Mouse (Mus musculus) embryonic facial prominence, embryonic 13.5 days (tissue): ENCODE measurements around the gene Nufip1. TPM values are rescaled to one million over a fixed set of nuclear protein-coding genes. Genes with fewer than 3 reads are reported as not detected.

Experiments
- ATAC-seq: fragments of 200-750 bp; cut with Nextera tagmentation; 2 replicates; pipeline ENCODE4 v1.8.0; 2017; ENCODE audit warnings: low read depth; ENCODE audit not compliant: insufficient number of reproducible peaks, insufficient read depth, low FRiP score, low TSS enrichment
- H3K27ac ChIP-seq: fragments of 300-500 bp; sonication (generic); 2 replicates; pipeline ENCODE4 v1.5.1; 2015; ENCODE audit warnings: moderate library complexity, mild to moderate bottlenecking, inconsistent platforms
- H3K27me3 ChIP-seq: fragments of 300-500 bp; sonication (generic); 2 replicates; pipeline ENCODE4 v1.6.1; 2015; ENCODE audit warnings: mild to moderate bottlenecking, inconsistent platforms
- H3K36me3 ChIP-seq: fragments of 300-500 bp; sonication (generic); 2 replicates; pipeline ENCODE4 v1.6.1; 2015; ENCODE audit warnings: mild to moderate bottlenecking, inconsistent platforms
- H3K4me1 ChIP-seq: fragments of 300-500 bp; sonication (generic); 2 replicates; pipeline ENCODE4 v1.6.1; 2015; ENCODE audit warnings: inconsistent platforms
- H3K4me2 ChIP-seq: fragments of 300-500 bp; sonication (generic); 2 replicates; pipeline ENCODE4 v1.6.1; 2015; ENCODE audit warnings: moderate library complexity, mild to moderate bottlenecking, inconsistent platforms
- H3K4me3 ChIP-seq: fragments of 300-500 bp; sonication (generic); 2 replicates; pipeline ENCODE4 v1.5.1; 2015; ENCODE audit warnings: mild to moderate bottlenecking, inconsistent platforms
- H3K9ac ChIP-seq: fragments of 300-500 bp; sonication (generic); 2 replicates; pipeline ENCODE4 v1.6.1; 2015; ENCODE audit warnings: mild to moderate bottlenecking, inconsistent platforms
- H3K9me3 ChIP-seq: fragments of 300-500 bp; sonication (generic); 2 replicates; pipeline ENCODE4 v1.6.1; 2016; ENCODE audit warnings: inconsistent platforms
- WGBS: fragments of 180-500 bp; shearing (Covaris S2); methylation state at CpG from one replicate; pipeline ENCODE4 v1.1.7; 2015; ENCODE audit warnings: mixed read lengths; 5-methylcytosine and 5-hydroxymethylcytosine counted together
- polyA plus RNA-seq: library from polyadenylated mRNA; unstranded; fragments of >200 nt; fragmentation: Nextera tagmentation; extraction: Ambion mirVana; gene quantifications from 2 replicates; pipeline ENCODE4 v1.2.1, GENCODE M21; 2015

Gene Nufip1
- polyA plus RNA-seq, 1 experiment from 2014 or later: 18.0 TPM

- Histone ChIP-seq H3K36me3 (no peaks in the 10 kb centered on the region), H3K9me3 (no peaks in the 10 kb centered on the region), H3K27me3 (no peaks in the 10 kb centered on the region), H3K4me1 (peaks cover 18% of the 10 kb centered on the region), H3K4me2 (no peak overlapping the region), H3K9ac (no peak overlapping the region), H3K4me3 (no peak overlapping the region), H3K27ac (no peak overlapping the region)
- no peak for ATAC-seq
- 62% methylated on average over 7 of the region's 7 CpGs for WGBS
These were observed 35.2 kb downstream of the Nufip1 start for GRCm38 (mm10) chr14:76145868-76146267.

- no peak overlapping the region for H3K27ac ChIP-seq
- no peaks in the 10 kb centered on the region for H3K9me3 ChIP-seq
- H3K36me3 ChIP-seq: no peaks in the 10 kb centered on the region
- H3K27me3 ChIP-seq: no peaks in the 10 kb centered on the region
- H3K9ac ChIP-seq: no peak overlapping the region
- H3K4me1 ChIP-seq: peaks cover 20% of the 10 kb centered on the region
- no peak for ATAC-seq
- no peak overlapping the region for H3K4me2 ChIP-seq
- no peak overlapping the region for H3K4me3 ChIP-seq
- 48% methylated on average over 6 of the region's 6 CpGs for WGBS
These were observed 36.4 kb downstream of the Nufip1 start for GRCm38 (mm10) chr14:76147061-76147460.

GRCm38 (mm10) chr14:76148294-76148693, 37.6 kb downstream of the Nufip1 start:
- Histone ChIP-seq H3K36me3 (no peaks in the 10 kb centered on the region), H3K4me1 (peaks cover 22% of the 10 kb centered on the region), H3K9ac (no peak overlapping the region), H3K4me2 (no peak overlapping the region), H3K9me3 (no peaks in the 10 kb centered on the region), H3K27me3 (no peaks in the 10 kb centered on the region), H3K27ac (no peak overlapping the region), H3K4me3 (no peak overlapping the region)
- ATAC-seq: no peak
- WGBS: 83% methylated on average over 10 of the region's 10 CpGs

DNA sequence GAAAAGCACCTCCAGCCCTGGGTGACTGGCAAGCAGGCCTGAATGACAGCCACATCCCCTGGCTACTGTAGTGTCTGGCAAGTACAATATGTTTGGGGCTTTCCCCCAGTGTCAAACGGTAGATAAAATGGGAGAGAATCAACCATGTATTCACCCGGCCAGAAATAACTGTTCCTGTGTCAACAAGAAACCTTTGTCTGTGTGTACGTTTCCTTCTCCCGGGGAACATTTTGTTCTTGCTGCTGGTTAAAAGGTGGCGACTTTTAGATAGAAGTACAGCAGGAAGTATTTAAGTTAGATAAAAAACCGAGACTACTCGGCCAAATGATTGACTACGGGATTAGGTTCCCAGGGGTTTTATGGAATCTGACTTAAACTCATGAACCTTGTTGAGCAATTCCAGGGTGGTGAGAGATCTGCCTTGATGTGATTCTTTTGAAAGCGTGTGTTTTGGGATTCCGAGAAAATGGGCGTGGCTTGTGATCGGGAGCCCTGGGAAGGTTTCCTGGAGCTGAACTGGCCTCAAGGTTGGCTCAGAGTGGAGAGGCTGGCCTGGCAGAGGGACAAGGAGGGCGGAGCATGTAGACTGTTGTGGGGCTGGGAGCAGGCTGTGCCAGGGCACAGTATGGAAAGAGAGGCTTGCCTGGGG, 39.0 kb downstream of the Nufip1 start:
- Histone ChIP-seq H3K36me3 (no peaks in the 10 kb centered on the region), H3K4me2 (peak overlapping the region; percentile 47), H3K9ac (0 out of 2 replicates have a peak overlapping the region, but pooled peaks have one; percentile 46), H3K27me3 (no peaks in the 10 kb centered on the region), H3K4me1 (peaks cover 24% of the 10 kb centered on the region), H3K27ac (no peak overlapping the region), H3K4me3 (peak overlapping the region; percentile 20), H3K9me3 (no peaks in the 10 kb centered on the region)
- WGBS: 24% methylated on average over 13 of the region's 13 CpGs
- ATAC-seq: no peak

DNA sequence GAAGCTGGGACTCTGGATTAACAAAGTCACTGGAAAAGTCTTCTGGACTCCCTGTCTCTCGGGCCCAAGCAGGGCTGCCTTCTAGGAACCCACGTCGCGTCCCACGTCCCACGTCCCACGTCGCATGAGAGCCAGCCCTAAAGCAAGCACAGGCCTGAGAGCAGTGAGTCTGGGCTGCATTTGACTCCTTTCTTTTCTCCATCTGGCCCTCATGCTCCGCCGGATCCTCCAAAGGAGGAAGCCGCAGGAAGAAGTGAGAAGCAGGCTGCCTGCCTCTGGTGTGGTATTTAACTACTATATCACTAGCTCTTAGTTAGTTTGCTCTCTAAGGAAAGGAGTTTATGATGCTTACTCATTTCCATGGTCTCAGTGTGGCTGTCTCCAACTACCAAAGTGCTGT, 39.8 kb downstream of the Nufip1 start:
- 0 out of 2 replicates have a peak overlapping the region, but pooled peaks have one; percentile 21 for H3K9ac ChIP-seq
- no peaks in the 10 kb centered on the region for H3K9me3 ChIP-seq
- peak overlapping the region; percentile 47; the same call in 1 of the 2 replicates for H3K4me2 ChIP-seq
- H3K4me1 ChIP-seq: peaks cover 24% of the 10 kb centered on the region
- no peak overlapping the region for H3K4me3 ChIP-seq
- no peaks in the 10 kb centered on the region for H3K36me3 ChIP-seq
- no peaks in the 10 kb centered on the region for H3K27me3 ChIP-seq
- 78% methylated on average over 11 of the region's 11 CpGs for WGBS
- no peak for ATAC-seq
- no peak overlapping the region for H3K27ac ChIP-seq

DNA sequence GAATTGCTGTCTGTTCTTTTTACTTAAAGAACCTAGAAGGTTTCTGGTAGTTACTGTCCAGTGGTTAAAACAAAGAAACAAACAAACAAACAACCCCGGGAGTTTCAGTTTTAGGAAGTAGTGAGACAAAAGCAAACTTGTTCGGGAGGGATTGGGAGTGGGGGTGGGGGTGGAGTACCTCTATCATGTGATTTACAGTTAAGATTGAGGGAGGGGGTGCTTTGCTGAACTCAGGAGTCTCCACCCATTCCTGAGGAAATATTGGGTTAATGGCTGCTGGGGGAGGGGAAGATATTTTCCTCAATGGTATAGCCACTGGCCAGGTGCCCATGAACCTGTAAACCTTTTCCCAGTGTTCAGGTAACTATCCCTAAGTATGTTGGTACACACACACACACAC, 40.3 kb downstream of the Nufip1 start:
- Histone ChIP-seq H3K4me2 (no peak overlapping the region), H3K9me3 (no peaks in the 10 kb centered on the region), H3K9ac (0 out of 2 replicates have a peak overlapping the region, but pooled peaks have one; percentile 21), H3K27ac (no peak overlapping the region), H3K4me3 (no peak overlapping the region), H3K36me3 (no peaks in the 10 kb centered on the region), H3K4me1 (peaks cover 24% of the 10 kb centered on the region), H3K27me3 (no peaks in the 10 kb centered on the region)
- no peak for ATAC-seq
- 69% methylated on average over 2 of the region's 2 CpGs for WGBS

DNA sequence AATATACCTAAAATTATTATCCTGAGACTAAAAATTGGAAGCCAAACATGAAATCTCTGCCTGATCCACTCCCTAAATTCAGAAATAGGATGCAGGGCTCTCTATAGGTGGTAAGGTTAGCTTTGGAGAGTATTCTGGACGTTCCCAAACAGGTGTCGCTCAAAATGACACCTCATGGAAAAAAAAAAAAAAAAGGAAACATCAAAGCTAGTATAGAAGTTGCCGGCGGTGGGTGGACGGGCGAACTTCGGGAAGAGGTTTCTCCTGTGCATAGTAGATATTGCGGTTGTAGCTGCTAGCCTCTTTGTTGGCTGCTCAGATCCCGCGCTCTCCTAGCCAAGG, 41.1 kb downstream of the Nufip1 start:
- under 1% methylated on average over 10 of the region's 10 CpGs for WGBS
- H3K9ac ChIP-seq: peak overlapping the region; percentile 92
- H3K27me3 ChIP-seq: no peaks in the 10 kb centered on the region
- H3K4me1 ChIP-seq: peaks cover 25% of the 10 kb centered on the region
- no peaks in the 10 kb centered on the region for H3K9me3 ChIP-seq
- no peaks in the 10 kb centered on the region for H3K36me3 ChIP-seq
- no peak for ATAC-seq
- H3K4me2 ChIP-seq: peak overlapping the region; percentile 67
- H3K27ac ChIP-seq: peak overlapping the region; percentile 99
- H3K4me3 ChIP-seq: peak overlapping the region; percentile 72

- H3K27me3 ChIP-seq: no peaks in the 10 kb centered on the region
- peak overlapping the region; percentile 92 for H3K9ac ChIP-seq
- peak overlapping the region; percentile 72 for H3K4me3 ChIP-seq
- WGBS: under 1% methylated on average over 41 of the region's 41 CpGs
- ATAC-seq: peak; percentile 83
- no peaks in the 10 kb centered on the region for H3K9me3 ChIP-seq
- H3K4me2 ChIP-seq: peak overlapping the region; percentile 67
- no peaks in the 10 kb centered on the region for H3K36me3 ChIP-seq
- peak overlapping the region; percentile 99 for H3K27ac ChIP-seq
- H3K4me1 ChIP-seq: peaks cover 27% of the 10 kb centered on the region
These were observed 41.7 kb downstream of the Nufip1 start for GRCm38 (mm10) chr14:76152162-76153002.

DNA sequence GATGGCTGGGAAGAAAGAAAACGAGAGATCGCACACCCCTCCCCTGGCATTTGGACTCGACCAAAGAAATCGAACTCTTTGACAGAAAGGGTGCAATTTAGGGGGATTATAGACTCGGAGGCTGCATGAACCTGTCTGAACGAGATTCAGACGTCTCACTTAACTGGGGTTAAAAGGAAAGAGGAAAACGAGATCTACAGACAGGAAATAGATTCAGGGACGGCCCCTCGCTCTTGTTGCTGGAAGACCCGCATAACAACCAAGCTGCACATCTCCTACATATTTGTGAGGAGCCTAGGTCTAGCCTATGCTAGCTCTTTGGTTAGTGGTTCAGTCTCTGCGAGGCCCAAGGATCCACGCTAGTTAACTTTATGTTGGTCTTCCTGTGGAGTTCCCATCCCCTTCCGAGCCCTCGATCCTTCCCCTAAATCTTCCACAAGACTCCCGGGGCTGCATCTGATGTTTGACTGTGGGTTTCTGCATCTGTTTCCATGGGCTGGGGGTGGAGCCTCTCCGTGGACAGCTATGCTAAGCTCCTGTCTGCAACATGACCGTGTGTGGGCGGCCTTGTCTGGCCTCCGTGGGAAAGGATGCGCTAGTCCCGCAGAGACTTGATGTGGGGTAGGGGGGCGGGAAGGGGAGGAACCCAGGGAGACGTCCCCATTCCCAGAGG, 42.4 kb downstream of the Nufip1 start:
- H3K9me3 ChIP-seq: no peaks in the 10 kb centered on the region
- no peak for ATAC-seq
- 2% methylated on average over 24 of the region's 24 CpGs for WGBS

DNA sequence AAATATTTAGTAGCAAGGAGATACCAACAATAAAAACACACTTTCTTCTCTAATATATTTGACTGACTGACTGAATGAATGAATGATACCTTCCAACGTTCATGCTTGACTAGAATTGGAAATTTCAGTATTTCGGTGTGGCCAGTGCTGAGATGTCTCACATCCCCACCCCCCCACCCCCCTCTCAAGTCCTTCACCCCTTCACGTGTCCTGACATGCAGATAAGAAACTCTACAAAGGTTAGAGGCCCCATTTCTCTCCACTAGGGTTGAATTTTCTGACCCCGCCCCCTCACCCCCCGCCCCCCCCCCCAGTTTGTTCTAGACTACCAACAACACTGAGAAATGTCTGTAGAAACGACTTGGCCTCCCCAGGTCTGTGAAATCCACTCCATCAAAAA, 43.1 kb downstream of the Nufip1 start:
- Histone ChIP-seq H3K36me3 (no peaks in the 10 kb centered on the region), H3K27ac (no peak overlapping the region), H3K4me2 (peak overlapping the region; percentile 67), H3K27me3 (no peaks in the 10 kb centered on the region), H3K9ac (no peak overlapping the region), H3K4me3 (no peak overlapping the region), H3K4me1 (peaks cover 37% of the 10 kb centered on the region), H3K9me3 (no peaks in the 10 kb centered on the region)
- WGBS: 24% methylated on average over 6 of the region's 6 CpGs
- ATAC-seq: no peak

More for the DNA sequence above, 42.4 kb downstream of the Nufip1 start:
- Histone ChIP-seq H3K4me3 (peak overlapping the region; percentile 72), H3K27ac (peak overlapping the region; percentile 99), H3K4me1 (peaks cover 32% of the 10 kb centered on the region), H3K9ac (peak overlapping the region; percentile 63), H3K36me3 (no peaks in the 10 kb centered on the region), H3K4me2 (peak overlapping the region; percentile 67), H3K27me3 (no peaks in the 10 kb centered on the region)

DNA sequence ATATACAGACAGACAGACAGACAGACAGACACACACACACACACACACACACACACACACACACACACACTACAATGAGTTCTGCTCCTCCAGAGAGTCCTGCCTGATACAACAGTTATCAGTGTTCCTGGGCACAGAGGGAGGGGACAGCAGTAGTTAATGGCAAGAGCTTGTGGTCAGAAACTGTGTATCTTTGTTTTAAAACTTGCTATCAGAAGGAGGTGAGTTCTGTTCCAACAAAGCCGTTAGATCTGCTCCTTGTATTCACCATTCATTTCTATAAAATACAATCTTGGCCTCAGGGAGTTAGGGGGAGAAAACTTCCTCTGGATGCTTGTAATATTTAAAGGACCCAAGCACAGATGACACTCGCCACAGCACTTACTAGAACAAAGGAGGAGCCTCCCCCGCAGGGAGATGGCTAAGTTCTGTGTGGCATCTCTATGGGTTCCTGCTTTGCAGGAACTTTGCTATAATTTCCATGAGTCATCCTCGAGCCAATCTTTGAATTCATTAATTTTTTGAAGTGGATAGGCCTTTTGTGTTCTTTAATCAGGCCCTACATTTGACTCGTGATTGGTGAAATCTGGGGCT, 47.6 kb downstream of the Nufip1 start:
- no peaks in the 10 kb centered on the region for H3K36me3 ChIP-seq
- H3K4me2 ChIP-seq: no peak overlapping the region
- ATAC-seq: no peak
- H3K4me3 ChIP-seq: no peak overlapping the region
- H3K4me1 ChIP-seq: peaks cover 20% of the 10 kb centered on the region
- peak overlapping the region; percentile 64 for H3K27ac ChIP-seq
- WGBS: 35% methylated on average over 5 of the region's 5 CpGs
- H3K9ac ChIP-seq: no peak overlapping the region
- H3K27me3 ChIP-seq: no peaks in the 10 kb centered on the region
- no peaks in the 10 kb centered on the region; the same call in 1 of the 2 replicates for H3K9me3 ChIP-seq
